Mouse (Mus musculus) urinary bladder, postnatal 0 days (tissue): ENCODE results near the gene Slc27a2. TPM values are rescaled to one million over a fixed set of nuclear protein-coding genes. Genes with fewer than 3 reads are reported as not detected.

Source experiments
- polyA plus RNA-seq: library from polyadenylated mRNA; unstranded; fragments of >200 nt; fragmentation: Nextera tagmentation; extraction: Ambion mirVana; gene quantifications from 2 replicates; pipeline ENCODE4 v1.2.1, GENCODE M21; 2015

Gene Slc27a2
- polyA plus RNA-seq: 0.17 and 1.0 TPM in 2 replicates

DNA sequence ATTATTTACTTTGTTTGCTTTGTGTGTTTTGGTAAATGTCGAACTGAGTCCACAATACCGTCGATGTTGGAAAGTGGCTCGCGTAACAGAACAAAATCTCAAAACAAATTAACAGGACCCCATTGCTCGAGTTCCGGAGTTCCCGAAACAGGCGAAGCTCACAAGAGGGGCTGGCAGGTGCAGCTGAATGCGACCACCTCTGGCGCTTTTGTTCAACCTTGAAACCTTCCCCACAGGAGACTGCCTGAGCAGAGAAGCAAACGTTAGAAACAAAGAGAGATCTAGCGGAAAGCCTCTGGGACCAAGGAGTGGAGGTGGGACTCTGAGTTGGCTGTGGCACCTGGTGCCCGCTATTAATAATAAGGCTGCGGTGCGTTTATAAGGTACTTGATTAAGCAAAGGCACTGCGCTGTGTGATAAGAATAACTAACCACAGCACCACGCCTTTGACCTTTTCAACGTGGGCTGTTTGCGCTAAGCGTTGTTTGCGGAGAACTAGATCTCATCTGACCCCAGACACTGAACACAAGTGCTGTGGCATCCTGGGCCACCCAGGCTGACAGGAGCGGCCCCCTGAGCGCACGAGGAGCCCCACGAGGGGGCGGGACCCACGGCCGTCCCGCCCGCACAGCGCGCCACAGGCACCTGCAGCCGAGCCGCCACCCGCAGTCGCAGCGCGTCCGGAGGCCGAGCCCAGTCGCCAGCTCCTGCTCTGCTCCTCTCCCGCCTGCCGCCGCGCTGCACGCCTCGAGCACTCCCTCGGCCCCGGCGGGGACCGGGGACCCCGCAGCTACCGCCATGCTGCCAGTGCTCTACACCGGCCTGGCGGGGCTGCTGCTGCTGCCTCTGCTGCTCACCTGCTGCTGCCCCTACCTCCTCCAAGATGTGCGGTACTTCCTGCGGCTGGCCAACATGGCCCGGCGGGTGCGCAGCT lies at the start of gene Slc27a2:
Slc27a2 (plus strand) TSS at position 51 of the 934 bp plus-strand sequence.

DNA sequence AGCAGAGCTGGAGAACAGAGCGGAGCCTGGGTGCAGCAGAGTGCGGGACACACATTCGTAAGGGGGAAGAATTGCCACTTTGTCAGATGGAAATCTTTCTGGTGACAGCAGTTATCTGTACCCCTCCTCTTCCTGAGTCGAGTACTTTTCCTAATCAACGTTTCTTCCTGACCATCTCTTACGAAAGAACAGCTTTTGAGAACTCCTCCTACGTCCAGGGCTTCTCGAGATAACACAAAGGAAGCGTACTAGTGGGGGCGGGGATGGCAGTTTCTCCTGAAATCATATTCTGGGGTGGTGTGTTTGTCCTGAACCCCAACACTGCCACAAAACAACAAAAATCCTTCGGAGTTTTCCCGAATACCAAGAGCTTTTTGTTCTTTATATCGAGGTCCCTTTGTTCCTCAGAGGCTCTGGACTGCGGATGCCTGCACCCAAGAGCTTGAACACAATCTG lies 67.1 kb downstream of the Slc27a2 start, which contains the start of gene Hdc:
Hdc (minus strand) TSS at position 51 of the 456 bp plus-strand sequence.

Other genes with a start within 250 kb of the Slc27a2 start
- gene Atp8b4, start 51.7 kb upstream of the Slc27a2 start, polyA plus RNA-seq: 0.72 and 1.6 TPM in 2 replicates
- 5.6 and 7.3 TPM in 2 replicates for gene Hdc, start 66.9 kb downstream of the Slc27a2 start, polyA plus RNA-seq
- 15.5 and 17.7 TPM in 2 replicates for gene Gabpb1, start 123.9 kb downstream of the Slc27a2 start, polyA plus RNA-seq
- gene Usp8, start 154.9 kb downstream of the Slc27a2 start, polyA plus RNA-seq: 22.1 and 25.9 TPM in 2 replicates
- 1.3 and 1.8 TPM in 2 replicates for gene Usp50, start 231.1 kb downstream of the Slc27a2 start, polyA plus RNA-seq